Mouse (Mus musculus) small intestine, adult 2 months (tissue): ENCODE results near the gene Ubxn11. TPM values are rescaled to one million over a fixed set of nuclear protein-coding genes. Genes with fewer than 3 reads are reported as not detected.
A peak's percentile ranks its signal among the peaks of the same experiment; 100 is the strongest.

Experiments
- H3K27ac ChIP-seq: fragments of 200-500 bp; 2 replicates; pipeline ENCODE4 v1.5.1; 2012; ENCODE audit warnings: low read depth, low read length, control low read depth, inconsistent platforms; ENCODE audit not compliant: insufficient read depth
- H3K27me3 ChIP-seq: fragments of 200-500 bp; 2 replicates; pipeline ENCODE4 v1.6.1; 2012; ENCODE audit warnings: mild to moderate bottlenecking, moderate library complexity, low read length, inconsistent platforms; ENCODE audit not compliant: control insufficient read depth, insufficient read depth
- H3K36me3 ChIP-seq: fragments of 200-500 bp; 2 replicates; pipeline ENCODE4 v1.6.1; 2012; ENCODE audit warnings: mild to moderate bottlenecking, low read length, control low read depth, inconsistent platforms; ENCODE audit not compliant: control insufficient read depth, insufficient read depth
- H3K4me1 ChIP-seq: fragments of 200-500 bp; 2 replicates; pipeline ENCODE4 v1.6.1; 2012; ENCODE audit warnings: low read length, inconsistent platforms, mixed read lengths; ENCODE audit not compliant: control insufficient read depth, insufficient read depth, insufficient read length
- H3K4me3 ChIP-seq: fragments of 200-500 bp; 2 replicates; pipeline ENCODE4 v1.5.1; 2012; ENCODE audit warnings: low read depth, mild to moderate bottlenecking, control low read depth, inconsistent platforms, low read length, moderate library complexity
- CTCF ChIP-seq: fragments of 200-500 bp; IDR thresholded peaks from 2 replicates; pipeline ENCODE4 v1.5.1; 2012; ENCODE audit warnings: low read depth, mild to moderate bottlenecking, control low read depth, inconsistent platforms, low read length, moderate library complexity, mixed read lengths; ENCODE audit not compliant: insufficient replicate concordance, insufficient read length; ENCODE audit errors: extremely low read depth
- POLR2A ChIP-seq: fragments of 200-500 bp; IDR thresholded peaks from 2 replicates; pipeline ENCODE4 v1.6.1; 2012; ENCODE audit warnings: low read depth, mild to moderate bottlenecking, control low read depth, inconsistent platforms, low read length, moderate library complexity
- WGBS: fragments of 180-500 bp; shearing (Covaris S2); methylation state at CpG from one replicate; pipeline ENCODE4 v1.1.7; 2018; 5-methylcytosine and 5-hydroxymethylcytosine counted together
- polyA plus RNA-seq: library from polyadenylated mRNA; depleted of rRNA; stranded (reverse); fragments of >200 nt; gene quantifications from 2 replicates; pipeline ENCODE4 v1.2.3, GENCODE M21; 2012

The Ubxn11 gene
- polyA plus RNA-seq, 1 experiment: 4.5 TPM

- no peaks in the 10 kb centered on the region for H3K27me3 ChIP-seq
- peaks cover 6% of the 10 kb centered on the region; the same call in 1 of the 2 replicates for H3K4me1 ChIP-seq
- WGBS: 49% methylated on average over 8 of the region's 8 CpGs
- no peak overlapping the region for H3K4me3 ChIP-seq
- TF ChIP-seq POLR2A (no peak), CTCF (no peak)
- H3K27ac ChIP-seq: peak overlapping the region; percentile 88
- no peaks in the 10 kb centered on the region for H3K36me3 ChIP-seq
Measured at GRCm38 (mm10) chr4:134098628-134099027, 3.7 kb upstream of the Ubxn11 start.

- no peak for TF ChIP-seq POLR2A
- no peak for TF ChIP-seq CTCF
- Histone ChIP-seq H3K27me3 (no peaks in the 10 kb centered on the region), H3K36me3 (no peaks in the 10 kb centered on the region), H3K4me3 (no peak overlapping the region), H3K4me1 (peaks cover 6% of the 10 kb centered on the region; the same call in 1 of the 2 replicates), H3K27ac (no peak overlapping the region)
- WGBS: 80% methylated on average over 4 of the region's 4 CpGs
Measured at GRCm38 (mm10) chr4:134100245-134100644, 2.1 kb upstream of the Ubxn11 start.

- Histone ChIP-seq H3K36me3 (no peaks in the 10 kb centered on the region), H3K27me3 (no peaks in the 10 kb centered on the region), H3K4me1 (peaks cover 3% of the 10 kb centered on the region; the same call in 1 of the 2 replicates), H3K4me3 (peak overlapping the region; percentile 83), H3K27ac (no peak overlapping the region)
- TF ChIP-seq CTCF (no peak), POLR2A (no peak)
- 9% methylated on average over 21 of the region's 21 CpGs for WGBS
Measured at GRCm38 (mm10) chr4:134102742-134103119, 361 bp downstream of the Ubxn11 start.

- 65% methylated on average over 7 of the region's 7 CpGs for WGBS
Measured at GRCm38 (mm10) chr4:134106105-134106504, 3.7 kb downstream of the Ubxn11 start.

GRCm38 (mm10) chr4:134107730-134108129 is 5.4 kb downstream of the Ubxn11 start:
- TF ChIP-seq CTCF (no peak), POLR2A (no peak)
- Histone ChIP-seq H3K4me3 (no peak overlapping the region), H3K27ac (no peak overlapping the region), H3K27me3 (no peaks in the 10 kb centered on the region), H3K36me3 (no peaks in the 10 kb centered on the region), H3K4me1 (peaks cover 1% of the 10 kb centered on the region)
- 79% methylated on average over 7 of the region's 7 CpGs for WGBS

More at GRCm38 (mm10) chr4:134106105-134106504, 3.7 kb downstream of the Ubxn11 start:
- TF ChIP-seq CTCF: no peak
- no peak for TF ChIP-seq POLR2A
- H3K4me3 ChIP-seq: no peak overlapping the region
- no peaks in the 10 kb centered on the region for H3K36me3 ChIP-seq
- peaks cover 3% of the 10 kb centered on the region for H3K4me1 ChIP-seq
- no peaks in the 10 kb centered on the region for H3K27me3 ChIP-seq
- H3K27ac ChIP-seq: no peak overlapping the region

GRCm38 (mm10) chr4:134108196-134108595 is 5.8 kb downstream of the Ubxn11 start:
- no peak overlapping the region for H3K4me3 ChIP-seq
- TF ChIP-seq POLR2A (no peak), CTCF (no peak)
- 76% methylated on average over 5 of the region's 5 CpGs for WGBS
- H3K4me1 ChIP-seq: no peaks in the 10 kb centered on the region; the same call in 1 of the 2 replicates
- H3K36me3 ChIP-seq: no peaks in the 10 kb centered on the region
- no peaks in the 10 kb centered on the region for H3K27me3 ChIP-seq
- no peak overlapping the region for H3K27ac ChIP-seq

GRCm38 (mm10) chr4:134110653-134111052 is 8.3 kb downstream of the Ubxn11 start:
- Histone ChIP-seq H3K4me1 (peaks cover 5% of the 10 kb centered on the region), H3K36me3 (no peaks in the 10 kb centered on the region), H3K4me3 (no peak overlapping the region), H3K27ac (no peak overlapping the region), H3K27me3 (no peaks in the 10 kb centered on the region)
- TF ChIP-seq POLR2A (no peak), CTCF (no peak)
- WGBS: 57% methylated on average over 3 of the region's 3 CpGs
